In the genomic region with DNA sequence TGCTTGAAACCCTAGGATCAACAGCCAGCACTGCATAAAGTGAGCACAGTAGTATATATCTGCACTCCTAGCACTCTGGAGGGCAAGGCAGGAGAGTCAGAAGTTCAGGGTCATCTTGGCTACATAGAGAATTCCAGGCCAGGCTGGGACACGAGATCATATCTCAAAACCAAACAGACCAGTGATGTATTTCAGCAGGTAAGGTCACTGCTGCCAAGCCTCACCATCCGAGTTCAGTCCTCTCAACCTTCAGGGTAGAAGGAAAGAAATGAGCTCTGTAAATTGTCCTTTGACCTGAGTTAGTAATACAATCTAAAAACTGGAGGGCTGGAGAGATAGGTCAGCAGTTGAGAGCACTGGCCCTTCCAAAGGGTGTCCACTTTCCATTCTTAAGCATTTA, we compare ENCODE assay signal across 24 mouse cellular contexts. TPM values are rescaled to one million over a fixed set of nuclear protein-coding genes. Genes with fewer than 3 reads are reported as not detected.
DNase-seq lines count a peak whose midpoint lies in the region; ATAC-seq and TF ChIP-seq lines count a peak whose summit lies in the region.
"Had no signal": no experiment of that assay in that cellular context is flagged by ENCODE, and none has a peak within 500 bp of the region (broad histone marks: within the 10 kb centered on the region; RNA-seq: fewer than 3 reads in every experiment).

No protein-coding gene starts in this region.

- no peak for TF ChIP-seq CTCF in liver, adult 2 months (IDR thresholded peaks at IDR 0.05; ENCODE audit: low read depth, low read length)
- TF ChIP-seq CTCF in intestine, postnatal 0 days (IDR thresholded peaks at IDR 0.05; ENCODE audit: low read depth), result no peak
- no peak for TF ChIP-seq CTCF in stomach, postnatal 0 days (IDR thresholded peaks at IDR 0.05; ENCODE audit: low read depth)

- H3K9ac ChIP-seq in liver, adult 2 months (ENCODE audit: low read depth, low read length), result no peak overlapping the region
- no peak overlapping the region for H3K9ac ChIP-seq in liver, embryonic 12.5 days
- H3K9ac ChIP-seq in intestine, postnatal 0 days (ENCODE audit: low read depth, low read length), result no peak overlapping the region
- H3K9ac ChIP-seq in stomach, postnatal 0 days (ENCODE audit: low read length), result no peak overlapping the region
- H3K9ac ChIP-seq: embryonic facial prominence, embryonic 12.5 days; hindbrain, embryonic 12.5 days; limb, embryonic 12.5 days had no signal

- H3K27me3 ChIP-seq in liver, adult 2 months (ENCODE audit: control insufficient read depth, insufficient read depth, low read length), result no peaks in the 10 kb centered on the region
- H3K27me3 ChIP-seq in liver, embryonic 12.5 days (replicated peaks), result no peaks in the 10 kb centered on the region
- H3K27me3 ChIP-seq in embryonic facial prominence, embryonic 10.5 days (replicated peaks; ENCODE audit: low read depth, poor library complexity, severe bottlenecking), result no peaks in the 10 kb centered on the region
- no peaks in the 10 kb centered on the region for H3K27me3 ChIP-seq in intestine, postnatal 0 days (replicated peaks; ENCODE audit: control insufficient read depth, insufficient read depth, low read length)
- no peaks in the 10 kb centered on the region for H3K27me3 ChIP-seq in stomach, postnatal 0 days (ENCODE audit: control insufficient read depth, insufficient read depth, low read length)
- H3K27me3 ChIP-seq: embryonic facial prominence, embryonic 12.5 days; hindbrain, embryonic 12.5 days; limb, embryonic 12.5 days had no signal

- no peak for ATAC-seq in liver, embryonic 12.5 days
- ATAC-seq in intestine, postnatal 0 days, result no peak
- no peak for ATAC-seq in stomach, postnatal 0 days (ENCODE audit: low FRiP score, low TSS enrichment)
- ATAC-seq: forebrain, embryonic 16.5 days had no signal

- DNase-seq in liver, adult 2 months (ENCODE audit: extremely low read depth, low read depth, low spot score), result peak; percentile 93
- no peak for DNase-seq in embryonic facial prominence, embryonic 10.5 days (ENCODE audit: low spot score)
- DNase-seq in stomach, postnatal 0 days (ENCODE audit: low spot score), result no peak
- DNase-seq in thymus, adult 18-20 months, result no peak
- DNase-seq in layer of hippocampus, postnatal 10 days (ENCODE audit: low spot score in 2 of 2), result no peak
- DNase-seq: adrenal gland, postnatal 10 days; B cell, adult 2 months; cerebellum, adult 8-10 months; cerebellum, postnatal 25 days; gastrocnemius, postnatal 14 days; heart, postnatal 36 days; kidney, postnatal 10 days; layer of hippocampus, adult 9-11 months; lung, adult 18-20 months; lung, postnatal 10 days; midbrain, embryonic 14.5 days had no signal

- H3K27ac ChIP-seq in liver, adult 2 months (replicated peaks; ENCODE audit: insufficient read depth, low read depth, low read length), result peak overlapping the region; percentile 52
- H3K27ac ChIP-seq in liver, embryonic 12.5 days, result no peak overlapping the region
- H3K27ac ChIP-seq in embryonic facial prominence, embryonic 10.5 days (replicated peaks), result peak overlapping the region; percentile 40; the same call in 1 of the 2 replicates
- H3K27ac ChIP-seq in intestine, postnatal 0 days (ENCODE audit: low read depth, low read length), result peak overlapping the region; percentile 58
- H3K27ac ChIP-seq in stomach, postnatal 0 days (replicated peaks), result peak overlapping the region; percentile 94
- H3K27ac ChIP-seq: embryonic facial prominence, embryonic 12.5 days; hindbrain, embryonic 12.5 days; limb, embryonic 12.5 days had no signal

- no peak overlapping the region for H3K4me3 ChIP-seq in liver, adult 2 months (ENCODE audit: insufficient read depth, low read depth, low read length)
- no peak overlapping the region for H3K4me3 ChIP-seq in liver, embryonic 12.5 days
- no peak overlapping the region for H3K4me3 ChIP-seq in embryonic facial prominence, embryonic 10.5 days
- H3K4me3 ChIP-seq in intestine, postnatal 0 days (ENCODE audit: low read depth, low read length), result no peak overlapping the region
- no peak overlapping the region for H3K4me3 ChIP-seq in stomach, postnatal 0 days (ENCODE audit: low read depth, low read length)
- H3K4me3 ChIP-seq: embryonic facial prominence, embryonic 12.5 days; hindbrain, embryonic 12.5 days; limb, embryonic 12.5 days had no signal

- TF ChIP-seq EP300 in stomach, postnatal 0 days (optimal IDR thresholded peaks at IDR 0.05), result no peak

- H3K4me2 ChIP-seq in liver, embryonic 12.5 days, result no peak overlapping the region
- no peak overlapping the region for H3K4me2 ChIP-seq in intestine, postnatal 0 days (replicated peaks; ENCODE audit: low read depth)
- no peak overlapping the region for H3K4me2 ChIP-seq in stomach, postnatal 0 days (replicated peaks; ENCODE audit: low read depth)
- H3K4me2 ChIP-seq: embryonic facial prominence, embryonic 12.5 days; heart, embryonic 11.5 days; hindbrain, embryonic 12.5 days; limb, embryonic 12.5 days had no signal

- TF ChIP-seq POLR2A in liver, adult 2 months (IDR thresholded peaks at IDR 0.05; ENCODE audit: extremely low read depth, insufficient read depth, low read length), result no peak

- WGBS in liver, adult 2 months, result 15% methylated on average over 2 of the region's 2 CpGs
- 51% methylated on average over 2 of the region's 2 CpGs for WGBS in liver, embryonic 12.5 days (ENCODE audit: insufficient replicate concordance)
- 45% methylated on average over 2 of the region's 2 CpGs for WGBS in embryonic facial prominence, embryonic 10.5 days
- WGBS in intestine, postnatal 0 days, result 25% methylated on average over 2 of the region's 2 CpGs
- 17% methylated on average over 2 of the region's 2 CpGs for WGBS in stomach, postnatal 0 days

- H3K4me1 ChIP-seq in liver, adult 2 months (ENCODE audit: control insufficient read depth, insufficient read depth, low read length), result peaks cover 19% of the 10 kb centered on the region
- peaks cover 48% of the 10 kb centered on the region for H3K4me1 ChIP-seq in liver, embryonic 12.5 days
- H3K4me1 ChIP-seq in embryonic facial prominence, embryonic 10.5 days, result peaks cover 72% of the 10 kb centered on the region
- H3K4me1 ChIP-seq in intestine, postnatal 0 days (replicated peaks; ENCODE audit: control insufficient read depth, insufficient read depth, low read length), result peaks cover 5% of the 10 kb centered on the region; the same call in 1 of the 2 replicates
- peaks cover 15% of the 10 kb centered on the region for H3K4me1 ChIP-seq in stomach, postnatal 0 days (replicated peaks; ENCODE audit: control insufficient read depth, insufficient read depth)

- H3K9me3 ChIP-seq in liver, embryonic 12.5 days (replicated peaks), result no peaks in the 10 kb centered on the region
- H3K9me3 ChIP-seq in embryonic facial prominence, embryonic 10.5 days, result no peaks in the 10 kb centered on the region
- H3K9me3 ChIP-seq in intestine, postnatal 0 days (ENCODE audit: control insufficient read depth), result no peaks in the 10 kb centered on the region
- no peaks in the 10 kb centered on the region for H3K9me3 ChIP-seq in stomach, postnatal 0 days (ENCODE audit: control insufficient read depth, low read length)
- H3K9me3 ChIP-seq: embryonic facial prominence, embryonic 12.5 days; G1E; hindbrain, embryonic 12.5 days; limb, embryonic 12.5 days had no signal

- no peaks in the 10 kb centered on the region for H3K36me3 ChIP-seq in liver, adult 2 months (ENCODE audit: control insufficient read depth, insufficient read depth, low read length)
- no peaks in the 10 kb centered on the region for H3K36me3 ChIP-seq in liver, embryonic 12.5 days
- H3K36me3 ChIP-seq in embryonic facial prominence, embryonic 10.5 days (replicated peaks), result no peaks in the 10 kb centered on the region
- H3K36me3 ChIP-seq in intestine, postnatal 0 days (ENCODE audit: control insufficient read depth, insufficient read depth), result no peaks in the 10 kb centered on the region
- no peaks in the 10 kb centered on the region for H3K36me3 ChIP-seq in stomach, postnatal 0 days (ENCODE audit: control insufficient read depth, insufficient read depth, low read length)
- H3K36me3 ChIP-seq: embryonic facial prominence, embryonic 12.5 days; hindbrain, embryonic 12.5 days; limb, embryonic 12.5 days had no signal

- no peaks in the 10 kb centered on the region for H3K79me2 ChIP-seq in liver, adult 2 months (ENCODE audit: control insufficient read depth, insufficient read depth, low read length)

RNA-seq across cellular contexts. Expression of gene Tubd1, which starts 29.6 kb away (rescaled TPM):
- total RNA-seq in liver, adult 2 months (2014; rRNA removed), result 2.6 and 4.3 TPM in 2 replicates
- 1.7 and 2.0 TPM in 2 replicates for polyA plus RNA-seq in liver, adult 2 months (2012; rRNA removed)
- polyA plus RNA-seq in liver, embryonic 12.5 days (2016; fragmentation: Nextera tagmentation; extraction: Ambion mirVana), result 13.7 and 14.8 TPM in 2 replicates
- polyA plus RNA-seq in embryonic facial prominence, embryonic 10.5 days (2016; fragmentation: Nextera tagmentation; extraction: Ambion mirVana), result 13.2 and 14.8 TPM in 2 replicates
- polyA plus RNA-seq in intestine, postnatal 0 days (2015; fragmentation: Nextera tagmentation; extraction: Ambion mirVana), result 4.7 and 5.9 TPM in 2 replicates
- 7.6 and 7.8 TPM in 2 replicates for polyA plus RNA-seq in stomach, postnatal 0 days (2015; fragmentation: Nextera tagmentation; extraction: Ambion mirVana)
- 1 to 10 TPM; 6.4 to 7.2 TPM for total RNA-seq in layer of hippocampus, postnatal 10 days (2021)

RNA-seq across cellular contexts. Expression of gene Rps6kb1, which starts 29.8 kb away (rescaled TPM):
- 14.4 TPM in 2 replicates for total RNA-seq in liver, adult 2 months (2014; rRNA removed)
- polyA plus RNA-seq in liver, adult 2 months (2012; rRNA removed), result 6.2 and 6.3 TPM in 2 replicates
- polyA plus RNA-seq in liver, embryonic 12.5 days (2016; fragmentation: Nextera tagmentation; extraction: Ambion mirVana), result 35.9 and 40.6 TPM in 2 replicates
- polyA plus RNA-seq in embryonic facial prominence, embryonic 10.5 days (2016; fragmentation: Nextera tagmentation; extraction: Ambion mirVana), result 63.0 and 66.9 TPM in 2 replicates
- polyA plus RNA-seq in intestine, postnatal 0 days (2015; fragmentation: Nextera tagmentation; extraction: Ambion mirVana), result 37.9 and 39.9 TPM in 2 replicates
- 40.7 and 42.3 TPM in 2 replicates for polyA plus RNA-seq in stomach, postnatal 0 days (2015; fragmentation: Nextera tagmentation; extraction: Ambion mirVana)
- total RNA-seq in layer of hippocampus, postnatal 10 days (2021), result 10 to 100 TPM; 49.8 to 52.9 TPM
